Mouse (Mus musculus) left cerebral cortex, postnatal 25 days (tissue): ENCODE results near the gene Slamf9. TPM values are rescaled to one million over a fixed set of nuclear protein-coding genes. Genes with fewer than 3 reads are reported as not detected.

Experiments used
- DNase-seq, 2 experiments: peaks; one replicate each; pipeline ENCODE4 v3.0.0; 2022; ENCODE audit warnings: low spot score in 2 of 2, mixed read lengths in 1 of 2
- intact Hi-C: fragments of 180-260 bp; cut with DNase I; formaldehyde crosslinking; loops from one replicate; pipeline ENCODE4 v1.15.1; 2025
- total RNA-seq, 2 experiments: library from RNA; stranded (reverse); gene quantifications; 2 replicates each; pipeline ENCODE4 v1.2.3; 2021

The Slamf9 gene
- total RNA-seq, 2 experiments from 2014 or later: 0.41 to 0.46 TPM

- no peak for DNase-seq
- intact Hi-C loops: no loop called here
These were observed 18.0 kb upstream of the Slamf9 start for GRCm38 (mm10) chr1:172457196-172457595.

- intact Hi-C loops: no loop called here
- DNase-seq: no peak
These were observed 17.1 kb upstream of the Slamf9 start for GRCm38 (mm10) chr1:172458041-172458440.

- DNase-seq: no peak
- intact Hi-C loops: no loop called here
These were observed 13.6 kb upstream of the Slamf9 start for GRCm38 (mm10) chr1:172461602-172462001.

GRCm38 (mm10) chr1:172462534-172462933 lies 12.6 kb upstream of the Slamf9 start:
- no peak for DNase-seq
- intact Hi-C loops: no loop called here

- intact Hi-C loops: no loop called here
- no peak for DNase-seq
These were observed 11.5 kb upstream of the Slamf9 start for GRCm38 (mm10) chr1:172463387-172464333.

- intact Hi-C loops: no loop called here
- no peak for DNase-seq
These were observed 6.8 kb upstream of the Slamf9 start for GRCm38 (mm10) chr1:172468301-172468877.

- DNase-seq: no peak
- intact Hi-C loops: no loop called here
These were observed 5.8 kb upstream of the Slamf9 start for GRCm38 (mm10) chr1:172469373-172469772.

- intact Hi-C loops: no loop called here
- DNase-seq: no peak
These were observed 5.2 kb upstream of the Slamf9 start for GRCm38 (mm10) chr1:172469810-172470448.

- no peak for DNase-seq
- intact Hi-C loops: no loop called here
These were observed 2.2 kb upstream of the Slamf9 start for GRCm38 (mm10) chr1:172472909-172473308.

GRCm38 (mm10) chr1:172474196-172474595 lies 962 bp upstream of the Slamf9 start:
- intact Hi-C loops: no loop called here
- DNase-seq: no peak

- DNase-seq: no peak
These were observed 2.9 kb downstream of the Slamf9 start for GRCm38 (mm10) chr1:172478020-172478419.

GRCm38 (mm10) chr1:172480376-172480775 lies 5.2 kb downstream of the Slamf9 start:
- DNase-seq: no peak
- intact Hi-C loops: no loop called here

More at GRCm38 (mm10) chr1:172478020-172478419, 2.9 kb downstream of the Slamf9 start:
- intact Hi-C loops: no loop called here

GRCm38 (mm10) chr1:172481111-172481510 lies 6.0 kb downstream of the Slamf9 start:
- intact Hi-C loops: no loop called here
- no peak for DNase-seq

- peak; percentile 90 to 96 for DNase-seq
- intact Hi-C loops: no loop called here
These were observed 6.6 kb downstream of the Slamf9 start, which contains the start of gene Igsf9 for GRCm38 (mm10) chr1:172481540-172482280. Gene Igsf9 (plus strand): TSS chr1:172481788.

- intact Hi-C loops: no loop called here
- no peak for DNase-seq
These were observed 7.6 kb downstream of the Slamf9 start for GRCm38 (mm10) chr1:172482518-172483360.

- intact Hi-C loops: no loop called here
- no peak for DNase-seq
These were observed 8.2 kb downstream of the Slamf9 start for GRCm38 (mm10) chr1:172483361-172483660.

- no peak for DNase-seq
- intact Hi-C loops: no loop called here
These were observed 9.1 kb downstream of the Slamf9 start for GRCm38 (mm10) chr1:172484236-172484635.

GRCm38 (mm10) chr1:172484671-172485070 lies 9.5 kb downstream of the Slamf9 start:
- intact Hi-C loops: no loop called here
- no peak for DNase-seq

GRCm38 (mm10) chr1:172485821-172486220 lies 10.7 kb downstream of the Slamf9 start:
- DNase-seq: no peak
- intact Hi-C loops: no loop called here
